Mouse (Mus musculus): ENCODE measurements at regions not wholly inside any gene's neighbourhood (a gene's known extent, or its start where the extent isn't known, plus 50 kb on each side); places are given as distances from the start of the nearest gene placed in this dataset.

DNA sequence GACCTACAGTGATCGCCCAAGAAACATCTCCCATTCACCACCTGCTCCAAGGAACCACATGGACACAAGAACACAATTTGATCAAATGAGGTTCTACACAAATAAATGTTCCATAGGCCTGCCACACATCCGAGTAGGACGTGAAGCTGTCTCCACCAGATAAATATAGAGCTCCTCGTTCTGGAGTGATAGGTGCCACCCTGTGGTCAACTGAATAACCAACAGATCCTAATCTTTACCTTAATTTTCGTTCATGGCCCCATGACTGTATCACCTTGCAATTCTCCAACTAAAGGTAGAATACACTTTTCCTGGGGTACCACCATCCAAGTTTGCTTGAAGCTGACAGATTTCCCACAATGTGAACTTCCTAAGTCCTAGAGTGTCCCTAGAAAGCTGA lies 257.4 kb downstream of the Map2k4 start:
- TF ChIP-seq CTCF (IDR thresholded peaks at IDR 0.05; ENCODE audit: extremely low read depth, insufficient read depth, low read length) (0 out of 2 replicates have a peak, but pooled peaks have one; percentile 9), POLR2A (IDR thresholded peaks at IDR 0.05; ENCODE audit: extremely low read depth, insufficient read depth, low read length) (no peak)

Measured in cortical plate, adult 2 months (tissue).